8 mouse cellular contexts compared by ENCODE assay signal in genomic region chr6:136353399-136354184, GRCm38 (mm10). TPM values are rescaled to one million over a fixed set of nuclear protein-coding genes. Genes with fewer than 3 reads are reported as not detected.
DNase-seq lines count a peak whose midpoint lies in the region; ATAC-seq lines count a peak whose summit lies in the region.

No protein-coding gene starts in this region.

- H3K9me3 ChIP-seq in kidney, embryonic 14.5 days (ENCODE audit: control insufficient read depth, low read length) = no peaks in the 10 kb centered on the region
- no peaks in the 10 kb centered on the region for H3K9me3 ChIP-seq in kidney, embryonic 16.5 days (ENCODE audit: low read length)
- H3K9me3 ChIP-seq in limb, embryonic 13.5 days = no peaks in the 10 kb centered on the region
- H3K9me3 ChIP-seq in neural tube, embryonic 12.5 days = no peaks in the 10 kb centered on the region

- DNase-seq in kidney, adult 11 months = peak; percentile 28
- peak; percentile 76 to 85 for DNase-seq in cerebellum, postnatal 25 days
- peak; percentile 79 to 89 for DNase-seq in frontal cortex, postnatal 25 days (ENCODE audit: low spot score in 2 of 2)
- peak; percentile 51 for DNase-seq in thymus, postnatal 4 days

- H3K4me3 ChIP-seq in kidney, embryonic 14.5 days (ENCODE audit: low read length) = no peak overlapping the region
- H3K4me3 ChIP-seq in kidney, embryonic 16.5 days (ENCODE audit: low read length) = no peak overlapping the region
- H3K4me3 ChIP-seq in limb, embryonic 13.5 days = 0 out of 2 replicates have a peak overlapping the region, but pooled peaks have one; percentile 11
- no peak overlapping the region for H3K4me3 ChIP-seq in neural tube, embryonic 12.5 days

- no peaks in the 10 kb centered on the region for H3K4me1 ChIP-seq in kidney, embryonic 14.5 days (ENCODE audit: control insufficient read depth, insufficient read depth, low read length)
- no peaks in the 10 kb centered on the region for H3K4me1 ChIP-seq in kidney, embryonic 16.5 days (ENCODE audit: insufficient read depth, low read length)
- H3K4me1 ChIP-seq in limb, embryonic 13.5 days = peaks cover 5% of the 10 kb centered on the region; the same call in 1 of the 2 replicates
- no peaks in the 10 kb centered on the region for H3K4me1 ChIP-seq in neural tube, embryonic 12.5 days

- 37% methylated on average over 11 of the region's 11 CpGs for WGBS in kidney, embryonic 14.5 days
- WGBS in kidney, embryonic 16.5 days = 34% methylated on average over 11 of the region's 11 CpGs
- 29% methylated on average over 11 of the region's 11 CpGs for WGBS in limb, embryonic 13.5 days
- whole genome bisulfite sequencing in neural tube, embryonic 12.5 days = 42% methylated on average over 11 of the region's 11 CpGs

- H3K9ac ChIP-seq in kidney, embryonic 14.5 days (ENCODE audit: low read depth, low read length) = no peak overlapping the region
- H3K9ac ChIP-seq in kidney, embryonic 16.5 days (replicated peaks; ENCODE audit: low read length) = no peak overlapping the region
- H3K9ac ChIP-seq in limb, embryonic 13.5 days = no peak overlapping the region
- no peak overlapping the region for H3K9ac ChIP-seq in neural tube, embryonic 12.5 days

- no peak overlapping the region for H3K27ac ChIP-seq in kidney, embryonic 14.5 days (ENCODE audit: low read depth, low read length)
- H3K27ac ChIP-seq in kidney, embryonic 16.5 days (ENCODE audit: low read length) = no peak overlapping the region
- no peak overlapping the region for H3K27ac ChIP-seq in limb, embryonic 13.5 days
- H3K27ac ChIP-seq in neural tube, embryonic 12.5 days = no peak overlapping the region

- no peaks in the 10 kb centered on the region for H3K36me3 ChIP-seq in kidney, embryonic 14.5 days (ENCODE audit: control insufficient read depth, insufficient read depth, low read length)
- H3K36me3 ChIP-seq in kidney, embryonic 16.5 days (ENCODE audit: insufficient read depth, low read length) = no peaks in the 10 kb centered on the region
- no peaks in the 10 kb centered on the region for H3K36me3 ChIP-seq in limb, embryonic 13.5 days
- H3K36me3 ChIP-seq in neural tube, embryonic 12.5 days = no peaks in the 10 kb centered on the region

- ATAC-seq in kidney, embryonic 14.5 days (ENCODE audit: low FRiP score, low TSS enrichment) = no peak
- peak; percentile 35; the same call in 1 of the 2 replicates for ATAC-seq in kidney, embryonic 16.5 days (ENCODE audit: low FRiP score, low TSS enrichment)
- ATAC-seq in limb, embryonic 13.5 days (ENCODE audit: low FRiP score, low read depth) = peak; percentile 78
- ATAC-seq in neural tube, embryonic 12.5 days (ENCODE audit: low FRiP score, low read depth) = peak; percentile 37; the same call in 1 of the 2 replicates

- no peak overlapping the region for H3K4me2 ChIP-seq in kidney, embryonic 14.5 days (replicated peaks; ENCODE audit: low read depth, low read length)
- no peak overlapping the region for H3K4me2 ChIP-seq in kidney, embryonic 16.5 days (replicated peaks; ENCODE audit: low read depth, low read length)
- H3K4me2 ChIP-seq in limb, embryonic 13.5 days (replicated peaks) = peak overlapping the region; percentile 49
- H3K4me2 ChIP-seq in neural tube, embryonic 12.5 days (replicated peaks) = no peak overlapping the region

- no peaks in the 10 kb centered on the region for H3K27me3 ChIP-seq in kidney, embryonic 14.5 days (ENCODE audit: control insufficient read depth, insufficient read depth, low read length)
- H3K27me3 ChIP-seq in kidney, embryonic 16.5 days (ENCODE audit: insufficient read depth, low read length) = no peaks in the 10 kb centered on the region
- no peaks in the 10 kb centered on the region for H3K27me3 ChIP-seq in limb, embryonic 13.5 days
- no peaks in the 10 kb centered on the region for H3K27me3 ChIP-seq in neural tube, embryonic 12.5 days (replicated peaks)

RNA-seq across cellular contexts. Expression of gene Gm8994, which starts 26.3 kb away (rescaled TPM):
- not detected in 2 replicates for polyA plus RNA-seq in kidney, embryonic 14.5 days (2014; fragmentation: Nextera tagmentation; extraction: Ambion mirVana)
- polyA plus RNA-seq in kidney, embryonic 16.5 days (2015; fragmentation: Nextera tagmentation; extraction: Ambion mirVana) = not detected in 2 replicates
- polyA plus RNA-seq in limb, embryonic 13.5 days (2015; fragmentation: Nextera tagmentation; extraction: Ambion mirVana) = 0.15 TPM in 1 of 2 replicates, not detected in the other
- not detected in 2 replicates for polyA plus RNA-seq in neural tube, embryonic 12.5 days (2016; fragmentation: Nextera tagmentation; extraction: Ambion mirVana)

Comparison
In these comparisons a context has a peak if more than half of its experiments do, and no peak if none do; other contexts are left out.
1. DNase-seq: peak in every context shown above with its lines; median percentile 84 in frontal cortex, postnatal 25 days; 80 in cerebellum, postnatal 25 days; 51 in thymus, postnatal 4 days; 28 in kidney, adult 11 months.